Mouse (Mus musculus) intestine, embryonic 14.5 days (tissue): ENCODE data around the gene Mrps31. TPM values are rescaled to one million over a fixed set of nuclear protein-coding genes. Genes with fewer than 3 reads are reported as not detected.
A peak's percentile ranks its signal among the peaks of the same experiment; 100 is the strongest.

Experiments used
- ATAC-seq: fragments of 200-750 bp; cut with Nextera tagmentation; replicated peaks from 2 replicates; pipeline ENCODE4 v1.8.0; 2017; ENCODE audit warnings: low read depth, moderate number of reproducible peaks, moderate TSS enrichment, moderate library complexity; ENCODE audit not compliant: low FRiP score, low TSS enrichment
- DNase-seq: peaks from one replicate; pipeline ENCODE4 v3.0.0-alpha.2; 2018; ENCODE audit warnings: low spot score
- H3K27ac ChIP-seq: fragments of 300-500 bp; sonication (generic); 2 replicates; pipeline ENCODE4 v1.5.1; 2014; ENCODE audit warnings: low read depth, mild to moderate bottlenecking, control low read depth
- H3K27me3 ChIP-seq: fragments of 300-500 bp; sonication (generic); replicated peaks from 2 replicates; pipeline ENCODE4 v1.6.1; 2014; ENCODE audit warnings: low read length, control low read depth; ENCODE audit not compliant: control insufficient read depth, insufficient read depth
- H3K36me3 ChIP-seq: fragments of 300-500 bp; sonication (generic); 2 replicates; pipeline ENCODE4 v1.6.1; 2014; ENCODE audit warnings: low read length, control low read depth; ENCODE audit not compliant: control insufficient read depth, insufficient read depth
- H3K4me1 ChIP-seq: fragments of 300-500 bp; sonication (generic); replicated peaks from 2 replicates; pipeline ENCODE4 v1.6.1; 2014; ENCODE audit warnings: low read length, control low read depth, mixed read lengths; ENCODE audit not compliant: control insufficient read depth, insufficient read depth
- H3K4me2 ChIP-seq: fragments of 300-500 bp; sonication (generic); 2 replicates; pipeline ENCODE4 v1.6.1; 2014; ENCODE audit warnings: low read length
- H3K4me3 ChIP-seq: fragments of 300-500 bp; sonication (generic); 2 replicates; pipeline ENCODE4 v1.5.1; 2014; ENCODE audit warnings: low read depth, low read length, control low read depth, mixed read lengths
- H3K9ac ChIP-seq: fragments of 300-500 bp; sonication (generic); 2 replicates; pipeline ENCODE4 v1.6.1; 2014; ENCODE audit warnings: mild to moderate bottlenecking, low read length
- H3K9me3 ChIP-seq: fragments of 300-500 bp; sonication (generic); 2 replicates; pipeline ENCODE4 v1.6.1; 2016; ENCODE audit warnings: low read length, control low read depth; ENCODE audit not compliant: control insufficient read depth
- WGBS: fragments of 180-500 bp; shearing (Covaris S2); extraction: QIAGEN DNeasy Blood & Tissue Kit; methylation state at CpG from one replicate; pipeline ENCODE4 v1.1.7; 2014; 5-methylcytosine and 5-hydroxymethylcytosine counted together
- polyA plus RNA-seq: library from polyadenylated mRNA; unstranded; fragments of >200 nt; fragmentation: Nextera tagmentation; extraction: Ambion mirVana; gene quantifications from 2 replicates; pipeline ENCODE4 v1.2.1, GENCODE M21; 2014

Gene Mrps31
- polyA plus RNA-seq, 1 experiment from 2014 or later, result 59.8 TPM

- no peak for ATAC-seq
Measured at GRCm38 (mm10) chr8:22394471-22394870, 16.7 kb upstream of the Mrps31 start.

GRCm38 (mm10) chr8:22395256-22395655 lies 15.9 kb upstream of the Mrps31 start:
- H3K4me1 ChIP-seq, result peaks cover 10% of the 10 kb centered on the region; the same call in 1 of the 2 replicates
- no peak overlapping the region for H3K9ac ChIP-seq
- no peak for DNase-seq
- no peaks in the 10 kb centered on the region for H3K27me3 ChIP-seq
- 94% methylated on average over 8 of the region's 8 CpGs for WGBS
- no peak overlapping the region for H3K4me2 ChIP-seq
- H3K27ac ChIP-seq, result no peak overlapping the region
- no peaks in the 10 kb centered on the region for H3K9me3 ChIP-seq
- no peak for ATAC-seq
- no peak overlapping the region for H3K4me3 ChIP-seq
- peaks cover 16% of the 10 kb centered on the region; the same call in 1 of the 2 replicates for H3K36me3 ChIP-seq

More at GRCm38 (mm10) chr8:22394471-22394870, 16.7 kb upstream of the Mrps31 start:
- H3K4me2 ChIP-seq, result no peak overlapping the region
- no peak overlapping the region for H3K4me3 ChIP-seq
- no peaks in the 10 kb centered on the region for H3K27me3 ChIP-seq
- peaks cover 24% of the 10 kb centered on the region for H3K36me3 ChIP-seq
- H3K9ac ChIP-seq, result no peak overlapping the region
- no peak for DNase-seq
- WGBS, result 76% methylated on average over 4 of the region's 4 CpGs
- H3K27ac ChIP-seq, result no peak overlapping the region
- no peaks in the 10 kb centered on the region for H3K9me3 ChIP-seq
- H3K4me1 ChIP-seq, result peaks cover 10% of the 10 kb centered on the region; the same call in 1 of the 2 replicates

GRCm38 (mm10) chr8:22397811-22398141 lies 13.4 kb upstream of the Mrps31 start:
- DNase-seq (no peak), ATAC-seq (0 out of 2 replicates have a peak, but pooled peaks have one; percentile 2)
- Histone ChIP-seq H3K9ac (peak overlapping the region; percentile 70), H3K27ac (peak overlapping the region; percentile 80; the same call in 1 of the 2 replicates), H3K4me2 (peak overlapping the region; percentile 72), H3K27me3 (no peaks in the 10 kb centered on the region), H3K9me3 (no peaks in the 10 kb centered on the region), H3K36me3 (0 out of 2 replicates have a peak, but pooled peaks cover 4% of the 10 kb centered on the region), H3K4me3 (peak overlapping the region; percentile 67), H3K4me1 (peaks cover 10% of the 10 kb centered on the region; the same call in 1 of the 2 replicates)
- 1% methylated on average over 13 of the region's 13 CpGs for WGBS

- Histone ChIP-seq H3K4me2 (peak within 1 kb of the TSS; percentile 72), H3K4me1 (peaks cover 10% of the 10 kb centered on the region; the same call in 1 of the 2 replicates), H3K9me3 (no peaks in the 10 kb centered on the region), H3K9ac (peak within 1 kb of the TSS; percentile 70), H3K36me3 (0 out of 2 replicates have a peak, but pooled peaks cover 4% of the 10 kb centered on the region), H3K4me3 (peak within 1 kb of the TSS; percentile 67), H3K27ac (peak within 1 kb of the TSS; percentile 80), H3K27me3 (no peaks in the 10 kb centered on the region)
- WGBS, result 0% methylated on average over 66 of the region's 77 CpGs
- peak; percentile 97 for DNase-seq
- ATAC-seq, result peak; percentile 93
Measured at GRCm38 (mm10) chr8:22398142-22398951, 12.8 kb upstream of the Mrps31 start, which contains the start of gene Slc25a15. Slc25a15 (minus strand) TSS chr8:22398597.

GRCm38 (mm10) chr8:22399285-22399880 lies 11.8 kb upstream of the Mrps31 start:
- H3K9ac ChIP-seq, result peak overlapping the region; percentile 70; the same call in 1 of the 2 replicates
- no peaks in the 10 kb centered on the region for H3K36me3 ChIP-seq
- peaks cover 10% of the 10 kb centered on the region; the same call in 1 of the 2 replicates for H3K4me1 ChIP-seq
- H3K4me2 ChIP-seq, result peak overlapping the region; percentile 72
- WGBS, result 77% methylated on average over 8 of the region's 8 CpGs
- H3K4me3 ChIP-seq, result peak overlapping the region; percentile 67
- no peaks in the 10 kb centered on the region for H3K9me3 ChIP-seq
- DNase-seq, result no peak
- H3K27me3 ChIP-seq, result no peaks in the 10 kb centered on the region
- no peak for ATAC-seq
- H3K27ac ChIP-seq, result no peak overlapping the region

- Histone ChIP-seq H3K36me3 (no peaks in the 10 kb centered on the region), H3K27ac (no peak overlapping the region), H3K27me3 (no peaks in the 10 kb centered on the region), H3K9me3 (no peaks in the 10 kb centered on the region), H3K4me3 (no peak overlapping the region), H3K4me1 (peaks cover 10% of the 10 kb centered on the region; the same call in 1 of the 2 replicates), H3K9ac (no peak overlapping the region), H3K4me2 (no peak overlapping the region)
- ATAC-seq (no peak), DNase-seq (no peak)
- 85% methylated on average over 4 of the region's 4 CpGs for WGBS
Measured at GRCm38 (mm10) chr8:22400593-22400992, 10.6 kb upstream of the Mrps31 start.

GRCm38 (mm10) chr8:22403235-22403634 lies 7.9 kb upstream of the Mrps31 start:
- Histone ChIP-seq H3K4me1 (peaks cover 5% of the 10 kb centered on the region; the same call in 1 of the 2 replicates), H3K36me3 (no peaks in the 10 kb centered on the region), H3K27ac (no peak overlapping the region), H3K9me3 (no peaks in the 10 kb centered on the region), H3K27me3 (no peaks in the 10 kb centered on the region), H3K9ac (no peak overlapping the region), H3K4me3 (no peak overlapping the region), H3K4me2 (no peak overlapping the region)
- 90% methylated on average over 2 of the region's 2 CpGs for WGBS
- no peak for DNase-seq
- ATAC-seq, result no peak

- 78% methylated on average over 6 of the region's 6 CpGs for WGBS
- DNase-seq, result no peak
Measured at GRCm38 (mm10) chr8:22405733-22406132, 5.4 kb upstream of the Mrps31 start.

More at GRCm38 (mm10) chr8:22405733-22406132, 5.4 kb upstream of the Mrps31 start:
- H3K27me3 ChIP-seq, result no peaks in the 10 kb centered on the region
- no peaks in the 10 kb centered on the region for H3K9me3 ChIP-seq
- H3K4me2 ChIP-seq, result no peak overlapping the region
- H3K9ac ChIP-seq, result no peak overlapping the region
- H3K27ac ChIP-seq, result no peak overlapping the region
- H3K4me3 ChIP-seq, result no peak overlapping the region
- H3K4me1 ChIP-seq, result no peaks in the 10 kb centered on the region
- no peak for ATAC-seq
- no peaks in the 10 kb centered on the region for H3K36me3 ChIP-seq
